Mouse (Mus musculus) v-Abl transformed pro-B cells (cell line): ENCODE results near the gene Armh3.

Experiments
- in situ Hi-C, 2 experiments: fragments of 400-800 bp; cut with MboI; formaldehyde crosslinking; loops; one replicate each; pipeline ENCODE4 v1.15.1; 2025; ENCODE audit not compliant: unreplicated experiment in 2 of 2

Armh3 gene

DNA sequence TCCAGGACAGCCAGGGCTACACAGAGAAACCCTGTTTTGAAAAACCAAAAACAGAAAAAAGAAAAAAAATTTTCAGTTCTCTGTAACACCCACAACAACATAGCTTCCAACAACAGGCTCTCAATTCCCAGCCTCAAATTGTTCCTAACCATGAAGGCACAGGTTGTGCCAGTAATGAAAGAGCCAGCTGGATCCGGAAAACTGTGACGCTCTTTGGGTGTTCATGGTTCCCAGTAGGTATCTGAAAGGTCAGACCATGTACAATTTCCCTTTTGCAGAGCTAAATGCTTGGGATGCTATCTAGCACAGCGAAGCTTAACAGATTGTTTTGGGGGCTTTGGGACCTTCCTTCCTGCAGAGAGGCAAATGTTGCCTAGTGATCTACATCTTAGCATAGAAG, 82.3 kb downstream of the Armh3 start:
- in situ Hi-C loops, result no loop called here

DNA sequence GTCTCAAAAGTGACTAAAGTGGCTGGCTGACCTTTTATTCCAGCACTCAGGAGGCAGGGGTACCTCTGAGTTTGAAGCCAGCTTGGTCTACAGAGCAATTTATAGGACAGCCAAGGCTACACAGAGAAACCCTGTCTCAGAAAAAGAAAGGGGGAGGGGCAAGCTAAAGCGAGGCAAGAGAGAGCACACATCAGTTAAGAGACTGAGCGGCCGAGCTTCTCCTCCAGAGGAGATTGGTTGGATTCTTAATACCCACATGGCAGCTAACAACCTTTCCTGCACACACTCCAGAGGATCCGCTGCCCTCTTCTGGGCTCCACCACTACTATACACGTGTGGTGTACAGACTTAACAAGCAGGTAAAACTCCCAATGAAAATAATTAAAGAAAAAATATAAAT, 85.3 kb downstream of the Armh3 start:
- in situ Hi-C loops, result no loop called here

DNA sequence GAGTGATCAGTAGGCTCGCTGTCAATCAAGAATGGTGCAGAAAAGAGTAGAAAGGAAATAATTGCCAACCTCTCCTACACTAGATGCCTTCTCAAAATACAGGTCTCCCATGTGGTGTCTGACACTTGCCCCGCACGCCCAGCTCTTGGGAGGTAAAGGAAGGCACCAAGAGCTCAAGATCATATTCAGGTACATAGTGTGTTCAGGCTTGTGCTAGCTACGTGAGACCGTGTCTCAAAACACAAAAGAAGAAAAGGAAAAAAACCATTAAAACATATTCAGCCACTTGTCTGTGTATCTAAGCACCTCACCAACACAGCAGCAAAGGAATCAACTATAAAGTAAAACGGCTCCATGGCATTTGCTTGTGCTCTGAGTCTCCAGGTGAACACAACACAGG, 85.9 kb downstream of the Armh3 start:
- in situ Hi-C loops, result no loop called here

DNA sequence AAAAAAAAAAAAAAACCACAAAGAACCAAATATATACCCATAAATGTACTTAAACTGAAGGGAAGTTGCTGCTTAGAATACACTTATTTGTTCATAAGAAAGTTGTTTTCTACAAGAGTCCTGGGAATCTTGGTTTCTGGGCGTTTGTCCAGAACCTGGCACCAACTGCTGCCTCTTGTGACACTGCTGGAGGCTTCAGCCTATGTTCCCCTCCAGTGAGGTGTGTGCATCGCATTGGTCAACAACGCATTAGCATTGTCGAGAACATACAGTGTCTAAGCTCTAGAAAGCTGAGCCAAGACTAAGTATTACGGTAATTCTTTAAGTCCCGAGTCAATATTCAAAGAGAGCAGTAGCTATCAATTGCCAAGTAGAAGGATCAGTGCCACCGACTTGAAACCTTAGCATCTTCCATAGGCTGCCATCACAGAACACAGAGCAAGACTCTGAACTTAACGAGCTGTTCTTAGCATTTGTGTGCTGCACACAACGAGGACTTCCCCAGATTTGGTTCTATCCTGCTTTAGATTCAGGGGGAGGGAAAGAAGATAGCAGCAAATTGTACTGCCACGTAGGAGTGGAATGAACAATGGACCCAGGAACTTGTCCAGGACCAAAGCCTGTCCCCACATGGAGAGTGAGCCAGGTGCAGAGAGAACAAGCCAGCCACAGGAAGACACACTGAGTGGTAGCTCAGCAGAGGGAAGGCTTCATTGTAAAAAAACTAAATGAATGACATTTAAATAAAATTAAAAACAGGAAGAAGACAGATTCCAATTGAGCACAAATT, 86.9 kb downstream of the Armh3 start:
- in situ Hi-C loops, result no loop called here

DNA sequence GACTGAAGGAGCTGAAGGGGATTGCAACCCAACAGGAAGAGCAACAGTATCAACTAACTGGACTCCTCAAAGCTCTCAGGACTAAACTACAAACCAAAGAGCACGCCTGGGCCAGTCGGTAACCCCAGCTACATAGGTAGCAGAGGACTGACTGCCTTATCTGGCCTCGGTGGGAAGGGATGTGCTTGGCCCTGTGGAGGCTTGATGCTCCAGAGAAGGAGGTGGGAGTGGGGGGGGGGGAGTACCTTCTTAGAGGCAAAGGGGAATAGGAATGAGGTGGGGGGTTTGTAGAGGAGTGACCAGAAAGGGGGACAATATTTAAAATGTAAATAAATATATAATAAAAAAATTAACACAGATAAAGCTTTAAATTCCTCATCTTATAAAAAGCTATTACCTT, 90.0 kb downstream of the Armh3 start:
- in situ Hi-C loops, result no loop called here

DNA sequence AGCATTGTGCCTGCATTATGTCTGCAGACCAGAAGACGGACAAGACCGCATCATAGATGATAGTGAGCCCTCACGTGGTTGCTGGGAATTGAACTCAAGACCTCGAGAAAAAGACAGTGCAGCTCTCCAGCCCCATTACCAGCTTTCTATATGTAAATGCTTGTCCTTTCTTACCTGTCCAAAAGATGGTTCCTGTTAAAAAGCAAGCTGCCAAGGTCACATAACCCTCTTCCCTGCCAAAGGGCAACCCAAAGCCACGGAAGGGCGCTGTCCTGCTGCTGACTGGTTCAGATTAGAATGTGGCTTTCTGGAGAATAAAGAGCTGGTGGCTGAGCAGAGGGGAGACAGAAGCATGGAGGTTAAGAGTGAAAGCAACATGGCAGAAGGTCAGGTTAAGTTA, 90.9 kb downstream of the Armh3 start:
- in situ Hi-C loops, result no loop called here

DNA sequence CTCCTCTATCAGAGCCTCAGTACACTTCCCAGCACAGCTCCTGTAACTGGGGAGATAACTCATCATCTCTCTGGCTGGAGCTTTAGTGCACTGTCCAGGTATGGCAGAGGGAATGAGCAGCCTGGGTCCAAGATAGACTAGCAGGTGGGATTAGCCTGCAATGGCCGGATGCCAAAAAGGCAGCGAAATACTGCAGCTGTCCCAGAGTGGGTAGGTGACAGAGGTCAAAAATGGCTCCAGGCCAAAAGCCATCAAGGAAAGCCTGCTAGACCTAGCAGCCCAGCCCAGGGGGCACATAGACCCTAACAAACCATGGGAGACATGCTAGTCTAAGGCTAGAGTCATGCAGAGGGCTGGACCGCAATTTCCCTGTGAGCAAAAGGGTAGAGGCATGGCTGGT, 94.4 kb downstream of the Armh3 start:
- in situ Hi-C loops, result no loop called here

DNA sequence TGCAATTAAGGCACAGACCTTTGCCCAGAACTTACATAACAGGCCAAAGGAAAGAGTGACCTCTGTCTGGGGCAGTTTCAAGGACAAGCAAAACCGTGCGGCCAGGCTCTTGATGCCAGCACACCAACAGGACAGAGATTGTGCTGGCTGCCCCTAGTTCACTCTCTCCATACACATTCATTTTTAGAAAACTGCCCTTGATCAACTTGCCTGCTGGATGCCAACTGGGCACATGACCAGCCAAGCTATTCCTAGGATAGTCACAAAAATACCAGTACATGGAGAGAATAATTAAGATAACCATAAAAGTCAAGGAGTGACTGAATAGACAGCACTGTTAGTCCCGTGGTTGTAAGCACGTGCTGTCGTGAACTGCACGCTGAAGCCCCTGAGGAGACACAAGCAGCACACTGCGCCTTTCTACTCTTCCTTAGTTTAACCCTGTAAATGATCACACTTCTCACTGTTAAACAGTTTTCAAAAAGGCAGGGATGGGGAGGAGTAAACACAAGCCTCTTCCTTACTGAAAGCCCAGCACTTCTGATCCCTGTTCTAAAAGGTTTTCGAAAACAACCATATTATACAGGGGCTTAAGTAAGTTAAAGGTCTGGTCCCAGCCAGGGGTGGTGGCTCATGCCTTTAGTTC, 95.8 kb downstream of the Armh3 start:
- in situ Hi-C loops, result no loop called here

DNA sequence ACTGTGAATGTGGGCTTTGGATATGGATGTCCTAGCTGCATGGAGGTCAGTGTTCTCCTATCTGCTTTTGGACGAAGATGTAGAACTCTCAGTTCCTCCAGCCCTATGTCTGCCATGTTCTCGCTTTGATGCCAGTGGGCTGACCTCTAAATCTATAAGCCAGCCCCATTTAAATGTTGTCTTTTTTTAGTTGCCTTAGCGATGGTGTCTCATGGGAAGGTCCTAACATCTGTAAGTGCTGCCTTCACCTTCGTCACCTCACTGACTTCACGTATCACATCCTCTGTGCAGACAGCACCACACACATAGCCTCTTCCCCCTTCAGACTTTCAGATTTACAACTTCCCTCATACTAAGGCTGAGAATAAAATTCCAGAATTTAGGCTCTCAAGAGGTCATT, 97.5 kb downstream of the Armh3 start:
- in situ Hi-C loops, result no loop called here

DNA sequence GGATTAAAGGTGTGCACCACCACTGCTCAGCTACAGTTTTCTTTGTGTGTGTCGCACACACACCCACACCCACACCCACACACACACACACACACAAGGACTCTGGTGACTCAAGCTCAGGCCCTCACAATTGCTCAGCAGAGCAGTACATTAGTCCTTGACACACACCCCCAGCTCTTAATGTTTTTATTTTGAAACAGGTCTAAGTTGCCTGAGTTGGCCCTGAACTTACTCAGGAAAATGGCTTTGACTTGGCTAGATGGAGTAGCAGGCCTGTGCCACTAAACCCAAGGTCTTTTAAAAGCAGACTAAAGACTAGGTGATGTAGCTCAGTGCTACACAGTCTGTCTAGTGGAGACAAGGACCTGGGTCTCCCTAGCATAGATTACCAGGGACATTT, 102.6 kb downstream of the Armh3 start:
- in situ Hi-C loops, result no loop called here

DNA sequence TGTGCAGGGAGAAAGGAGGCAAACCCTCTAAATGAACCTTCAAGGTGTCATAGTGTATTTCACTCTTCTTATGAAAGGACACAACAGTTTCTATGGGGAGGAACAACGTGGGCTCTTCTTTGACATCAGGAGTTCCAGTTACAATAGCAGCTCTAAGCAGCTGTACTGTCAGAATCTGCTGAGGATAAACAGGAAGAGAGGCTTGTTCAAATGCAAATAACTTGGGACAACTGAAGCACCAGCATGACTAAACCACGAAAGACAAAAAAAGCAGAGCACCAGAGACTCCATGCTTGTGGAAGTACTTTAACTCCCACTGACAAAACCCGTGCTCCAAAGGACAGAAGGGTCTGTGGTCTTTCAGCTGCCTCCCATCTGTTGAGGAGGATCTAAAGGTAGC, 116.2 kb downstream of the Armh3 start:
- in situ Hi-C loops, result loop anchor here in 1 of 2 experiments (5.0 kb wide), 1 partner anchor 35 kb away; no protein-coding TSS in a partner anchor

DNA sequence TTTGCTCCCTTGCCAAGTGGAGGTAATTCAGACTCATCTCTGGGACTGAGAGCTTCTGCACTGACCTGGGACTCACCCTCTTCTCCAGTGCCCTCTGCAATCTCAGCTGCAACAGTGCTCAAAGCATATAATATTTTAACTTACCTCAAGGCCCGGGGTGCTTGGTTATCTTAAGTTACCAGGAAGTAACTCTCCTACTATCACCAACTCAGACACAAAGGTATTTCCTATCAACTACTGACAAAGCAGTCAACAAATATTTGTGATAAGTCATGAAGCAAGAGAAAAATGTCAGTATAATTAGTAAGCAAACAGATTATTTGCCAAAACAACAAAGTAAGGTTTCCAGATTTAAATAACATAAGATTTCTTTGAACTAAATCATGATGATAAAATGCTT, 125.0 kb downstream of the Armh3 start:
- in situ Hi-C loops, result no loop called here

DNA sequence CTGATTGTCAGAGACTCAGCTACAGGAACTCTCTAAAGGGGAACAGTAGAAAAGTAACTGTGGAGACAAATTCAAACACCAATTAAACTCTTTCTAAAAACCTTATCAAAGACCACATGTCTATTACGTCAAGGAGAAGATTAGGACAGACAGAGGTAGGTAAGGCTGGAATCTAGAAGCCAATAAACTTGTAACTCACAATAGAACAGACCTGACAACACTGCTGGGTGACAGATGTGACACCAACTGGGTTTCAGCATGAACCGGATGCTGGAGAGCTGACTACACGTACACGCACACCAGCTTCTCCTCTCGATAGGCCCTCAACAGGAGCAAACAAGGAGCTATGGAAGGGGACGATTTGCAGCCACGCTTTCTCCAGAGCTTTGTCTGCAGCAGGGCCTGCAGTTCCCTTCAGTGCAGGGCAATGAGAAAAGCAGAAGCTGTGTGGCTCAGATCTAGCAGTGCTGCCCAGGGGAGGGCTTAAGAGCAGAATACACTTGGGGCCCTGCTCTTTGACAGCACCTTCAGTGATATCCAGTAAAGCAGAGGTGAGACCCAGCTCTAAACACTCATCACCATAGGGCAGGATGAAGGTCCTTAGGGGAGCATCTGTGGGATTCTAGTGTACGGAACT, 142.9 kb downstream of the Armh3 start:
- in situ Hi-C loops, result no loop called here

DNA sequence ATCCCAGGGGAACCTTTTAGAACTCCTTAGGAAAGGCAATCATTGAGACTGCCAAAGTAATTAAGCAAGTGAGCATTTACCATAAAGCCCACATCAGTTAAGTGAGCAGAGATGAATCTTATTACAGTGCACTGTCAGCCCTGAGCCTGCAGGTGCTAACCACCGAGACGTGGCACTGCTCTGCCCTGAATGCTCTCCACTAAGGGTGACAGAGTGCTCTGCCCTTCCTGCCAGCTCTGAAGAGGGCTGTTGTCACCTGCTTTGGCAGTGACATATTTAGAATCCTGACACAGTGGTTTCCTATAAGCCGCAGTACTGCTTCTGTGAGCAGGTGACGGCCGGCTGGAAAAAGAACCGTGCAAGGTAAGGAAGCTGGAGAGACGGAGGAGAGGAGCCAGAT, 143.8 kb downstream of the Armh3 start:
- in situ Hi-C loops, result no loop called here

DNA sequence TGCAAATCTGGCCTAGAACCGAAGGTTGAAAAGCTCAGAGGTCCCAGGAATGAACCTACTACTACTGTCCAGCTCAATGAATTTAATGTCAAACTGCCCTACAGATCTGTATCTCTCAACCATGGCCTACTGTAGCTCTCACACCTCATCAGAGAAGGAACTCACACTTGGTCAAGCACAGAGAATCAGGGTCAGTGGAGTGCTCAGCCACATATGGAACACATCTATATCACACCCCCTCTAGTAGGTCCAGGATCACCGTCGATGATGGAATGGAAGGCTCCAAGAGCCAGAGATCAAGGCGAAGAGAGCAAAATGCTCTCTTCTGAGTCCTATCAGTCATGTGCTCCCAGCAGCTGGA, 150.6 kb downstream of the Armh3 start:
- in situ Hi-C loops, result loop anchor here (5.0 to 10.0 kb wide), 3 partner anchors 35 to 107 kb away; no protein-coding TSS in a partner anchor

DNA sequence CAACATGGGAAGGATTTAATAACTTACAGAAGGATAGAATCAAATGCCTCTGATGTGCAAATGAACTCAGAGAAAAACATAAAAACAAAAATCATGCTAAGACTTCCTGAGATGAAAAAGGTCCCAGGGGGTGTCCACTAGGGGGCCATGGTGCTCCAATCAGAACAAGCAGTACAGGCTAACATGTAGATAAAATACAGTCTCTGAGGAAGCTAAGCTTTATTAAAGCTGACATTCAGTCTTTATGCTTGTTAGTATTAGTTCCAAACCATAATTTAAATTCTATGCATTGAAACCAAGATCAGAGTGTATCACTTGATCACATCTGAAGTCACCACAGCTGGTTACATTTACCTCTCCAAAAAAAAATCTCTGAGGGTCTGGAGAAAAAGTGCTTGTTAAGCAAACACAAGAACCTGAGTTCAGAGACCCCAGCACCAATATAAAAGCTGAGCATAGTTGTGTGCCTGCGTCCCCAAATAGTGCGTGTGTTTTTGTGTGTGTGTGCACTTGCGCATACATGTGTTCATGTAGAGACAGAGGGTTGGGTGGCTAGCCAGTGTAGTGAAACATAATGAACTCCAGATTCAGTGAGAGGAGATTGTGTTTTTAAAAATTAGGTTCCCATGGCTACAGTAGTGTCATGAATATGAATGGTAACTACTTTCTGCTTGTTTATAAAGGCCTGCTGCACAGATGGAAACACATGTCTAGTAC, 151.1 kb downstream of the Armh3 start:
- in situ Hi-C loops, result loop anchor here (5.0 to 10.0 kb wide), 3 partner anchors 35 to 108 kb away; no protein-coding TSS in a partner anchor

DNA sequence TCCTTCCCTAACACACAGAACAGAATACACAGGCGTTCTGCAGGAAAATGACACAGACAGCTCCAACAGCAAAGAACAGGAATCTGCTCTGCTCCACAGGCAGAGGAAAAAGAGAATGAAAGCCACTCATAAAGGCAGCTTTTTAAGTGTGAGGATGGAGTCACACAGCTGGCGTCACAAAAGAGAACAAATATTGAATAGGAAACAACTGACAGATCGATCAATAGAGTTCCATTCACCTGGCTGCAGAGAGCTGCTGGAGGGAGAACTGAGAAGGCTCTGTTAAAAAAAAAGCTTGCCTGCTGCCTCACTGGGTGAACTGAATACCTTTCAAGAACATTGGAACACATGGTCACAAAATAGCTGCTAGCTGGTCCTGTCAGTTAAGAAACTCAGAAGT, 154.1 kb downstream of the Armh3 start:
- in situ Hi-C loops, result loop anchor here in 1 of 2 experiments (10.0 kb wide), 1 partner anchor 111 kb away; no protein-coding TSS in a partner anchor

DNA sequence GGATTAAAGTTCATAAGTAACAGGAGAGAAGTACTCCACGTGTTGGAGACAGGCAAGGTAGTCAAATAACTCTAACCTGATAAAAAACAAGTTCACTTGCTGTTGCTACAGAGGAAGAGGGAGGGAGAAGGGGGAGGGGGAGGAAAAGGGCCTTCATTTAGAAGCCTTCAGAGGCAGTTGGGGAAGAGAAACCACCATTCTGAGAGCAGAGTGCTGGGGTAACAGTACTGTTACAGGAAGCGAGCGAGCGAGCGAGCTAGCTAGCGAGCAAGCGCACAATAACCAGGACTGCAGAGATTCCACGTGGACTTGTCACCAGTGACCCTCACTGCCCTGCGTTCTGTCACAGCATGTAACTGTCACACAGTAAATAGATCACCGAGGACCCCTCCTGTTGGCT, 154.9 kb downstream of the Armh3 start:
- in situ Hi-C loops, result loop anchor here in 1 of 2 experiments (10.0 kb wide), 1 partner anchor 111 kb away; no protein-coding TSS in a partner anchor

DNA sequence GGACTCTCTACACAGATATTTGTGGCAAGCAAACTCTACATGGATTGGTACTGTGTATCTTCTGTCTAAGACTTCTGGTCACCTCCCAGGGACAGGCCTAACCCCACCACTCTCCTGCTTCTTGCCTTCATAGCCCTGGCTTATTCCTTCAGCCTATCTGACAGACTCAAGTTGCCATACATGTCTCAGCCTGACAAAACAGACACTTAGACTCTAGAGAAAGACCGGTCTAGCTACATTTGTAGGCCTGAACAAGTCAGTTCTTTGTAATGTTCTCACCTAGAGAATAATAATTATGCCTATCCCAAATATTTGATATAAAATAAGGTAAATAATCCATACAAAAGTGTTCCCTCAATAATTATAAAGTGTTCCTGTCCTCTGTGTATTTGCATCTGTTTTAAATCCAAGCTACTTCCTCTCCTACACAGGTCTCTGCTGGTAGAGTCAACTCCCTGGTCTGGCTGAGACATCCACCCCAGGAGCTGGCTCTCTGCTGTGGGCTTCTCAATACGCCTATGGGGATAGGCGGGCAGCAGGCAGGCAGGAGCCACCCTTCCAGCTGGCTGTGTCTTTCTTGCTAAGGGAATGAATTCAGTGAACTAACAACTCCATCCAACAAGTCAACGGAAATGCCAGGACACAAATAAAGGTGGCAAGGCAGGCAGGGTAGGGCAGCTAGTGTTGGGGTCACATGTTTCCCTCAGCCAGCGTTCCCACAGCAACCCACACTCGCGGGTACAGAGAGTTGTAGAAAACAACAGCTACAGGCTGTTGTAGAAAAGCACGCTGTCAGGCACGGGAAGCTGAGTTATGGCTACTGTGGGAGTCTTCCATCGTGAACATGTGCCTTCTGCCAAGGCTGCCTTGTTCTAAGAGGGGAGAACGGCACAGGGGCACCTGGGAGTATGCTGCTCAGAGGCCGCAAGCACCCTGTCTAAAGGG, 161.0 kb downstream of the Armh3 start:
- in situ Hi-C loops, result no loop called here

DNA sequence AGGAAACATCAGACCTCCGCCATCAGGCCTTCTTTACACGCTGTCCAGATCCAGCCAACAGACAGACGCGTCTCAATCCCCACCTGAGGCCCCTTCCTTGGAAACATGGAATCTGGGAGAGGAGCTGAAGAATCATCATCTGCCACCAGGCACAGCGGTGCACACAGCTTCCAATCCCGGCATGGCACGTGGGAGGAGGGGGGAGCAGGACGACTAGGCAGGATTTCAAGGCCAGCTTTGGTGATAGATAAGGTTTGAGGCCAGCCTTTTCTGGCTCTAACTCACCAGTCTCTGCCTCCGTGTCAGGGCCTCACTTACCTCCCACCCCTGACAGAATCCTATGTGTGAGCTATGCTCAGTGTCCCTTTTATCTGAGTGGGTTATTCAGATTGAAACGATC, 162.8 kb downstream of the Armh3 start:
- in situ Hi-C loops, result no loop called here
